Mouse (Mus musculus): ENCODE data around the gene Ubac2.

GRCm38 (mm10) chr14:122009502-122009901 lies 131.1 kb downstream of the Ubac2 start:
- TF ChIP-seq CTCF (IDR thresholded peaks at IDR 0.05; ENCODE audit: low read depth, low read length) = no peak
- TF ChIP-seq GATA2 (IDR thresholded peaks at IDR 0.05; ENCODE audit: borderline replicate concordance, low read depth, low read length) = no peak
- TF ChIP-seq GATA1 (IDR thresholded peaks at IDR 0.05; ENCODE audit: borderline replicate concordance, low read length) = no peak
- TF ChIP-seq TAL1 (conservative IDR thresholded peaks at IDR 0.05; ENCODE audit: low read depth, low read length) = no peak
- TF ChIP-seq POLR2AphosphoS5 (IDR thresholded peaks at IDR 0.05; ENCODE audit: insufficient replicate concordance, low read depth, low read length) = no peak
